Mouse (Mus musculus): Measurements from ENCODE around the gene Fam13a. TPM values are rescaled to one million over a fixed set of nuclear protein-coding genes. Genes with fewer than 3 reads are reported as not detected.

Gene Fam13a
- total RNA-seq, 1 experiment from 2014 or later: not detected

DNA sequence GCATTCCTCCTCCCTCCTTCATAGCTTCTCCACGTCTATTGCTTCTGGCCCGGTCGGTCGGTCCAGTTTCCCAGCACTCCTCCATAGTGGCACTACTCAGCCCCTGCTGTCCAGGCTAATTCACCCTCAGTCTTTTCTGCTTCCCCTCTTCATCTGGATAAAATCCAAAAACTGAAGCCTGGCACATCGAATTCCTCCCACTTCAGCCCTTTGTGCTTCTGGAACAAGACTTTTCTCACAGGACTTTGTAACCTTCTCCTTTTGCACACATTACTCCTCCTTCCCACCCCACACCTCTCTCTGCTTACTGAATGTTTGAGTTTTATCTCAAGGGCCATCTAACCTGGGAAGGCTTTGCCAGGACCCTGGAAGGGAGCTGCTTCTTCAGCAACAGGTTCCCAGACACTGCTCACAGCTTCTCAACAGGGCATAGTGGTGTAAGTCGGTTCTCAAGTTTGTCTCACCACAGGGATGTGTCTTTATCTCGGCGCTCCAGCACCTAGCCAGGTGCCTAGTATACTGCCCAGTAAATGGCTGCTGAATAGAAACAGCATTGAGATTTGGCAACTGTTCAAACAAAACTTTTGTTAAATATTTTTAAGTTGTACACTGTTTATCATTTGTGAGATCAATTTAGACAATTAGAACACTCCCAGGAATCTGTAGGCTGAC is 10.1 kb downstream of the Fam13a start:
- no peak for ATAC-seq (ENCODE audit: extremely low read depth, insufficient number of reproducible peaks, low FRiP score, poor library complexity, severe bottlenecking)

DNA sequence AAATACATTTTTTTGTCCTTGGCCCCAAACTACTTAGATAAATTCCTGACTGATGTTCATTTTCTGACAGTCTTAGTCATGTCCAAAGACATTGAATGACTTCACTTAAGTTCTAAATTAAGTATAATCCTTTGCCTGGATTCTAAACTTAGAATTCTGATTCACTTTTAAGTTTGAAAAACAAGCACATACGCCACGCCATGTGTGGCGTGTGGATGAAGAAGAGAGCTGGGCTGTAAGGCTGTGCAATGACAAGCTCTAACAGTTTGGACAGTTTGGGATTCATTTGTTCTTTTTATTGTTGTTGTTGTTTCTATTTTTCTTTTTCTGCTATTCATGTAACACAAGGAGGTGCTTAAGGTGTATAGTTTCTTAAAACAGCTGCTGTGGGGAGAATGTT is 13.6 kb downstream of the Fam13a start:
- no peak for ATAC-seq (ENCODE audit: extremely low read depth, insufficient number of reproducible peaks, low FRiP score, poor library complexity, severe bottlenecking)

DNA sequence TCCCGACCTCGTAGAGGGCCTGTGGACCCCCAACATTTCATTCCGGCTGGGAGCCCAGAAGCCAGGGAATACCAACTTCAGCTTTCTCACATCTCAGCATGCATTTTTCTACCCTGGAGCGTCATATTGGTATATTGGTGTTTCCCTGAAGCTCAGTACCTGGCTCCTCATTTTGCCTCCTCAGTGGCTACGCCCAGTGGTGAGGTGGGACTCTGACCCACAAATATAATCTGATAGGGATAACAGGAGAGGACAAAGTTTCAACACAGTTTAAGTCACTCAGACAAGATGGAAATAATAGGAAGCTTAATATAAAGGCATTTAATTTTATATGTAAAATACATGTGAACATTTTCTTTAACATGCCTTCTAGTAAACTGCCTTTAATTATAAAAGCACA is 19.7 kb downstream of the Fam13a start:
- ATAC-seq (ENCODE audit: extremely low read depth, insufficient number of reproducible peaks, low FRiP score, poor library complexity, severe bottlenecking): no peak

DNA sequence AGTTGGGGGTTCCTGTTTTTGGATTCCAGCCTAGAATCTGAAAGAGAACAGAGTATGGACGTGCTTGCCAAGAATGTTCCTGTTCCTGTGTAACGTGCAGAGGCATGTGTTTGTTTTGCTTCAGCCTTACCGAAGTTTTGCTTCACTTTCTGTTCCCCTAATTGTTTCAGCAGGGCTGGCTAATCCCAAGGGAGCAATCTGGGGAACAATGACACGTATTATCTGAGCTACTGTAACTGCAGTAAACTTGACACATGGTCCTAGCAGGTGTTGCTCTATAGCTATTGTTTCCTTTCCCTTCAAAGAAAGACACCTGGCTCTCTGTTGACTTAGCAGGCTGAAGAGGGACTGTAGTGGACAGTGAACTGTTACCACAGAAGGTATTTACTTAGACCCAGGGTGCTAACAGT is 25.3 kb downstream of the Fam13a start:
- ATAC-seq (ENCODE audit: extremely low read depth, insufficient number of reproducible peaks, low FRiP score, poor library complexity, severe bottlenecking): peak; percentile 66

DNA sequence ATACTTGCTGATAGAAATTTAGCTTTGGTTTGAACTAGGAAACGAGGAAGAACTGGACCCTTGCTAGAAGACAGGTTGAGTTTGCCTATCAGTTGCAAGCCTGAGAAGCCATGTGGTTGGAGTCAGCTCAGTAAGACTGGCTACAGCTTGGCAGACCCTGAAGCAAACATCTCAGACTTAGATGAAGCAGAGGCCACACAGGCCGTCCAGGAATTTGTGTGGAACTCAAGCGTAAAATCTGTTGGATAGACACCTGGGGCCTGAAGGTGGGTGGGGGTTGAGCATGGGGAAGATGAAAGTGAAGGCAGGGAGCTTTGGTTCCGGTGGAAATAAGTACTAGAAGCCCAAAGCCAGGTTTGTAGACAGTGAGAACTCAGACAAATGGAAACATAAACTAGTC is 25.8 kb downstream of the Fam13a start:
- no peak for ATAC-seq (ENCODE audit: extremely low read depth, insufficient number of reproducible peaks, low FRiP score, poor library complexity, severe bottlenecking)

DNA sequence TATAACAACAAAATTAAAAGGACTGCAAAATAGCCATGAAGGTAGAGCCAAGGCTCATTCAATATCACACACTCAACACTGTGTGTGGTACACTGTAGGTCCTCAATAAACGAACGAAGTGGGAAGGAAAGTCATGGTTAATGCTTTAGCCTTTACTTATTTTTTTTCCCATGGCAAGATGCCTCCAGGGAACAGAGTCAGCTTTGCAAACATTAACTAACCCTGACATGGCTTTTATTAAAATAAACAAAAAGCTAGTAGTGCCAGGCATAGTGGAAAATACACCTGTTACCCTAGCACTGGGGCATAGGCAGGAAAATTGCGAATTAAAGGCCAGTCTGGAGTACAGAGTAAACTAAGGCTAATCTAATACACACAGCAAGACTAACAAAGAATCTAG is 35.2 kb downstream of the Fam13a start:
- no peak for ATAC-seq (ENCODE audit: extremely low read depth, insufficient number of reproducible peaks, low FRiP score, poor library complexity, severe bottlenecking)

DNA sequence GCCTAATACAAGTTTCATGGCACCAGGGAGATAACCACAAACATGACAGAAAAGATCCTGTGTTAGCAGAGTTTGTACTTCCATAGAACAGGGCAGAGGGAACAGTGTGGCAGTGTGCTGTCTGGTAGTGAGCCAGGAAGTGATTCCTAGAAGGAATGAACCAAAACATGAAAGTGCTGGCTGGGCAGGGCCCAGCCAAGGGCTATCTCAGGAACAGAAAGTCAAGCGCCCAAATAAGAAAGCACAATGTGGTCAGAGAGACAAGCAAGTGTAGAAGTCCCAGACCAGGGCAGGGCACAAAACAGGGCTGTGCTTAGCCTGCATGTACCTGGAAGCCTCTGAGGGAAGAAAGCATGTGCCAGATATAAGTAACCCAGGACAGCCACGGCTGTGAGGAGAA is 35.6 kb downstream of the Fam13a start:
- no peak for ATAC-seq (ENCODE audit: extremely low read depth, insufficient number of reproducible peaks, low FRiP score, poor library complexity, severe bottlenecking)

DNA sequence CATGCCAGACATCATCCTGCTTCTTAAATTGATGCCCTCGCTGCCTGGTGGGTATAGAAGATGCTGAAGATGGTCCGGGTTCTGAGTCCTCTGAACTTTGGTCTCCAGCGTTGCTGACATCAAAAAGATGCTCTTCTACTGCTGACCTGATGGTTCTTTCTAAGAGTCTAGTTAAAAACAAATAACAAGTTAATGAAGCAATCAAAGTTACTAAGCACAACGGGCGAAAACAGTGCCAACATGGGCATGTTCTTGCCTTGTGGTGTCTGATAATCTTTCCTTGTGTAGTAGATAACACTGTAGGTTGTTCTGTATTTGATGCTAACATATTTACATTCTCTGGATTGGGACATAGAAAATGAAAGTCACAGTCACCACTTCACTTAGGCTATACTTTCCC is 37.2 kb downstream of the Fam13a start:
- no peak for ATAC-seq (ENCODE audit: extremely low read depth, insufficient number of reproducible peaks, low FRiP score, poor library complexity, severe bottlenecking)

DNA sequence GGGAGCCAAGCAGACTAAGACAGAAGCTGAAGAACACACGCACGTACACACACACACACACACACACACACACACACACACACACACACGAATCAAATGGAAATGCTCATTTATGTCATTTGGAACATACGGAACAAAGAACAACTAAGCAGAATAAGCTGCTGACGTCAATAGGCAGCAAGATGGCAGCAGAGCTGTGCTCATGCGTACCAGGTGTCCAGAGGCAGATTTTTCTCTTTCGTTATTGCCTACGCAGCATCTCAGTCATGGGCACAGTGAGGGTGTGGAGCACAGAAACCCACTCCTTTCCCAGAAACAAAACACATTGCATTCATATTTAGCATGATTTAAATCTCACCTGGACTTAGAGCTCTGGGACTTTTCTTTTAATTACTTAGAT is 39.2 kb downstream of the Fam13a start:
- ATAC-seq (ENCODE audit: extremely low read depth, insufficient number of reproducible peaks, low FRiP score, poor library complexity, severe bottlenecking): no peak

DNA sequence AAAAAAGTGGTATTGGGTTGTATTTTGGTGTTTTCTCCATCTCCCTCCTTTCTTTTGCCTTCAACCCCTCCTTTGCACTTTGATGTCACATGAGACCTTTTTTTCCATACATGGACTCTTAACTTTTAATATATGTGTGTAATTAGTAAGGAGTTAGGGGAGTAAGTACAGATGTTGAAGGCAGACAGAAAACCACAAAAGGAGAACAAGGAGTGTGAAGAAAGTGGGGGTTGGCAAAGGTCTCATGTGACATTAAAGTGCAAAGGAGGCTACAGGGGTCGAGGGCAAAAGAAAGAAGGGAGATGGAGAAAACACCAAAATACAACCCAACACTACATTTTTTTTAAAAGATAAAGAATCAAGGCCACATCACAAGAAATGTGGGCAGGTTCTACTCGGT is 49.1 kb downstream of the Fam13a start:
- no peak for ATAC-seq (ENCODE audit: extremely low read depth, insufficient number of reproducible peaks, low FRiP score, poor library complexity, severe bottlenecking)

DNA sequence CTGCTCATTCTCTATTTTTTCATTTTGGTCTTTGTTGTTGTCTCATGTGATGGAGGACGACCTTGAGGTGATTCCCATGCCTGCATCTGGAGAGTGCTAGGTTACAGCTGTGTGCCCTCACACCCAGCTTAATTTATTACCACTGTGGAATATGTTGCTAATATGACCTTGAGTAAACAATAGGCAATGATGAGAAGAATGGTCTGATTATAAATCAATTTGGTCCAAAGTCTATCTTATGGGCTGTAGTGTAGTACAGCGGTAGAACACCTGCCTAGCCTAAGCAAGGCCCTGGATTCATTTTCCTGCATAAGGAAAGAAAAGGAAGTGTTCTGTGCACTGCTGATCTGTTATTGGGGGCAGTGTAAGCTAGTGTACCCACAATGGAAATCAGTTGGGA is 49.9 kb downstream of the Fam13a start:
- no peak for ATAC-seq (ENCODE audit: extremely low read depth, insufficient number of reproducible peaks, low FRiP score, poor library complexity, severe bottlenecking)

DNA sequence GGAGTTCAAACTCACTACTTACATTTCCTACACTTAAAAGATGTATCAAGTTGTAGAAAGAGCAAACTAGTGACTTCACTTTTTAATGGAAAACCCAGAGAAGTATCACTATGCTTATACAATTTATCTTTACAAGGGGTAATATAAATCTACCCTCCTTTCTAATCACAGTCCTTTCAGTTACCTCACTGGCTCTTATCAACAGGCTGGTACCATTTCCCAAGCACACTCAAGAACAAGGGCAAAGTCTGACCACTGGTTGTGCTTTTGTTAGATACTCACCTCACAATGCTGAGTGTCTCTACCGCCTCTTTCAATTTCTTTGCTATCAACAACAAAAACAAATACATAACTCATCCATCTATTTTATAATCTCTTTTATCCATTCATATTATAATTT is 51.5 kb downstream of the Fam13a start:
- ATAC-seq (ENCODE audit: extremely low read depth, insufficient number of reproducible peaks, low FRiP score, poor library complexity, severe bottlenecking): no peak

DNA sequence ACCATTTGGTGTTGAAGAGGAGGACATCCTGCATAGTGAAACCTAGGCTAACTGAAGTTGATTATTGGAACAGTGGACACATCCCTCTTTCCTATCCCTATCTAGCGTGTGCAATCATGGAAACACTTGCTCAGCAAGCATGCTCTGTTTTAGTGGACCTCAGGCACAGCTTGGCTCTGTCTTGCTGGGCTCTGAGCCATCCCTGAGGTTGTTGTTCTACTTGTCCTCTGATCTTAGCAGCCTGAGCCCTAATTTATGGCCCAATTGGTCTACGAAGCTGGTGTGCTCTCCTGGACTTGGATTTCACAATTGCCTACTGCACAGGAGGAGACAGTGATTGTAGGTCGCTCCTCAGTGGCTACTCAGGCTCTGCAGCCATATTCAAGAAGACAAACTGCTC is 56.1 kb downstream of the Fam13a start:
- ATAC-seq (ENCODE audit: extremely low read depth, insufficient number of reproducible peaks, low FRiP score, poor library complexity, severe bottlenecking): no peak

DNA sequence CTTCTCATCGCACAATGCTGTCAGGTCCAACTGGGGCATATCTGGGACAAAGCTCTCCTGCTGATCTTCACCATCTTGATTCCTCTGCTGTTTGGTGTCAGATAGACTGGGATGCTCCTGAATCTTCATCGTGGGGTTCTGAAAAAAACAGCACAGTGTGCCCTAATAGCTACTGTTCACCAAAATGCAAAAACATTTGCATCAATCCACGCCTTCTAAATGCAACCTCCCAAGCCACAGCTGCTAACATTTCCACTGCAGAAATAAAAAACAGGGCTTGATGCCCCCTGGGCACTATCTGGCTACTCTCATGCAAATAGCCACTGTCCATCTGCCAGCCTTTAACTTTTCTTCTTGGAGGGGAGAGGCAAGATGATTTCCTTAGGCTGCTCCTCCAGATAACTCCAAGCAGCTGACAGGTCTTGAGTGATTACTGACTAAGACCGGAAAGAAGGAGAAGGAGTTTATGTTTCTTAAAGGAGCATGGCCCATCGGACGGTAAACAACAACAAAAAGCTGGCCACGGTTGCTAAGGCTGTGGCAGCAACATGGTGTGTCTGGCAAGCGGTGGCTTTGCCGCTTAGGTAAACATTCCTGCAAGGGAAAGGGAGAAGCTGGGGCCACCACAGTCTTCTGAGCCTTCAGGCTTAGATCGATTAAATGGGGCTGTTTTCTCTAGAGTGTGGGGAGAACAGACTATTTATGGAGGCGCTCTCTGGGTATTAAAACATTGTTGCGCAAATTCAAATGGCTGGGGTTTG is 59.1 kb downstream of the Fam13a start:
- ATAC-seq (ENCODE audit: extremely low read depth, insufficient number of reproducible peaks, low FRiP score, poor library complexity, severe bottlenecking): no peak

DNA sequence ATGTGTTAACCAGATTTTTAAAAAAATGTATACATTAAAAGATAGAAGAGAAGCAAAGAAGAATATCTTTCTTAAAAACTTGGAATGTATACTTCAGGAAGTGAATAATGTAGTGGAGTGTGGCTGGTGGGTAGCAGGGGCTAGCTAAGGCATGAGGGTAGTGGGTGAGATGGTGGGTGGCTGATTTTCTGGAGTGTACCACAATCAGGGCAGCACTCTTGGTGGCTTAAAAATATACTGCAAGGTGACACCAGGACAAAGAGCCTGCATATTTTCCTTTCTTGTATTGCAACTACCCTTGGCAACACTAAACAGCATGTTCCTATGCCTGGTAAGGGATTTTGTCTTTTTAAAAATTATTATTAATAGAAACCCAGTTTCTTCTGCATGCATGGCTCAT is 59.8 kb downstream of the Fam13a start:
- no peak for ATAC-seq (ENCODE audit: extremely low read depth, insufficient number of reproducible peaks, low FRiP score, poor library complexity, severe bottlenecking)

DNA sequence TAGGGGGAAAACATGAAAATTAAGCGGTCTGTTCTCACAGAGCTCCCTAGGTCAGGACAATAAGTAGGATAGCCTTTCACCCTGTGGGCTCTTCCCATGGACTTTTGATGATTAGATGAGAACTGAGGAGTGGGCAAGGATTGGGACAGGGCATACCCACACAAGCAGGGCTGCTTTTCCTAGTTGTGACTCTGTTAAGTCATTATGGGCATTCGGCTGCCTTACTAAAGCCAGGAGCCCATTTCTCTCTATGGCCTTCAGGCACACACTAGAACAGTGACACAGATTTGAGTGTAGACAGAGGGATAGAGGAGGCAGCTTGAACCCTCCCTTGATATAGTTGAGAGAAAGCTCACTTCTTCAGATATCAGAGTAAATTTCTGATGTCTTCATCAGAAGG is 60.3 kb downstream of the Fam13a start:
- ATAC-seq (ENCODE audit: extremely low read depth, insufficient number of reproducible peaks, low FRiP score, poor library complexity, severe bottlenecking): no peak

DNA sequence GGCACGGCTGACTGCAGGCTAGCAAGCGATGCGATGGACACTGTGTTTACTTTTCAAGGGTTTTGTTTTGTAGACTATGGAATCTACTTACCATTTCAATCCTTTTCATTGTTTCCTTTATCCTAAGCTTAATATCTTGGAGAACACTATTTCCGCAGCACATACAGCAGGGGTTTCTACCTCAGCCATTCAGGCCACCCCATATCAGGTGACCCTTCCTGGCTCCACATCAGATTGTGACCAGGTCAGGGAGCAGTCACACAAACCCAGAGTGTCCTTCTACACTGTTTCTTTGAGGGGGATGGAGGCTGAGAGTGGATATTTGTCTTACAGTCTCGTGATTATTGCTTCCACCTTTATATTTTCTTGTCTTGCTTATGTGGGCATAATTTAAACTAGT is 61.7 kb downstream of the Fam13a start:
- no peak for ATAC-seq (ENCODE audit: extremely low read depth, insufficient number of reproducible peaks, low FRiP score, poor library complexity, severe bottlenecking)

DNA sequence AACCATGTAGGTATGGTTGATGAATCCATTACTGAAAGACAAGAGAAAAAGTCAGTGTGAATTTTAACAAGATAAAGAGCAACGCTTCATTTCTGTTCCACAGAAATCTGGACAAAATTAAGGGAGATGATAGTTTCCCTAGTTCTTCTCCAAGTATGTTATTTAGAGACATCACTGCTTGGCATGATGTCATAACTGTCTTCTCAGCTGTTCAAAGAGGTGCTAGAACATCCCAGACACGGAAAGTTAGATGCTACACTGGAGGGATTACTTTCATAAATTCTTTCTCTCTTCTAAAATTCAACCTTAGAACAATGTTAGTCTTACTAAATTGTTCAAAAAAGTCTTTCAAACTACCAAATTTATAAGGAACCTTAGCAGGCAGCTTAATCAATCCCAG is 63.8 kb downstream of the Fam13a start:
- ATAC-seq (ENCODE audit: extremely low read depth, insufficient number of reproducible peaks, low FRiP score, poor library complexity, severe bottlenecking): no peak

DNA sequence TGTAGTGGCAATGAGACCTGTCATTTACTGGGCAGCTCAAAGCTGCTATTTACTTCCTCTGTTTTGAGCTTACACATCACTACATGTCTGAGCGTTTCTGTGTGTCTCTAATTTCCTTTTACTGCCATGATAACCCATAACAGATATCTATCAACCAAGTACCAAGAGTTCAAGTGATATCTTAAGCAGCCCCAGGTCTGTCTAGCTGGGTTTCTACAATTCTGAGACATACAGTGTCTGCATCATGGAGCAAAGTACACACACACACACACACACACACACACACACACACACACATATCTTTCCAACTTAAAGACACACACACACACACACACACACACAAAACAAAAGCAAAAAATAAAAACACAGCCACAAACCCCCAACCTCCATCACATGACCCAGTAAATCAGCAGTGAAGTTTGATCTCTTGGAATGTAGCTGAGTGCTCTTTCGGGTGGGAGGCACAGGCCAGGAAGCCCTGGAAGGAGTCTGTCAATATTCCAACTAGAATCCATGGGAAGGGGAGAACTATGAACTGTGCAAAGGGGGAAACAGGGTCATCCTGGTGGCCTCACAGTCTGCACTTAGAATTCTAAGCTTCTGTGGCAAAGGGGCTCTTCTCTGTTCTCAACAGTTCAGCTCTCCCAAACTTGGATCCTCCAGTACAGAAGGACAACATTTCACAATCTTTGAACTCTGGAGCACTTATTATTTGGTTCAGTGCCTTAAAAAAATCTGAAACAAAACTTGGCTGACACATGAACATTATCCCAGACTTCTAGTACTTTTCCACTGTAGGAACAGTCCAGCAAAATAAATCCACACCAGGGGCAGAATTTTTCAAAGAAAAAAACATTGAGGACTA is 73.0 kb downstream of the Fam13a start:
- ATAC-seq (ENCODE audit: extremely low read depth, insufficient number of reproducible peaks, low FRiP score, poor library complexity, severe bottlenecking): no peak

DNA sequence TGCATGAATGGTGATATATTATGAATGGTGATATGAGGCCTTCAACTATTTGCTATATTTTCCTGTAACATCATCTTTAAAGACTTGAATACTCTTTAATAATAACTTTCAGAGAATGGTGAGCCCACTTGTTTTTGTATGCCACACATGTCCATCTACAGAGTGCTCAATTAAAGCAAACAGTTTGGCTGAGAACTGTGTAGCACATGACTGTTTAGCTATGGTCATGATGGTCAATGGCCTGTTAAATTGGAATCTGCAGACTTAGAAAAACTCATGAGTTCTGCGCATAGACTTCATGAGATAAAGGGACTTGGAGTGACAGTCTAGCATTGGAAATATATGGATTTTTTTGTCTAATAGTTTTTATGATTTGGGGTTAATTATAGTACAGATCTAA is 73.9 kb downstream of the Fam13a start:
- no peak for ATAC-seq (ENCODE audit: extremely low read depth, insufficient number of reproducible peaks, low FRiP score, poor library complexity, severe bottlenecking)
